Mouse (Mus musculus) midbrain, postnatal 0 days (tissue): Measurements from ENCODE around the gene Olfr1040. TPM values are rescaled to one million over a fixed set of nuclear protein-coding genes. Genes with fewer than 3 reads are reported as not detected.

ENCODE experiments used
- ATAC-seq: fragments of 200-750 bp; cut with Nextera tagmentation; 2 replicates; pipeline ENCODE4 v1.8.0; 2017; ENCODE audit warnings: moderate number of reproducible peaks, mild to moderate bottlenecking, moderate TSS enrichment, moderate library complexity; ENCODE audit not compliant: low FRiP score
- DNase-seq: peaks from one replicate; pipeline ENCODE4 v3.0.0-alpha.2; 2015; ENCODE audit warnings: low spot score
- H3K27ac ChIP-seq: fragments of 300-500 bp; sonication (generic); 2 replicates; pipeline ENCODE4 v1.5.1; 2014; ENCODE audit warnings: low read depth, mild to moderate bottlenecking, low read length, mixed read lengths
- H3K27me3 ChIP-seq: fragments of 300-500 bp; sonication (generic); 2 replicates; pipeline ENCODE4 v1.6.1; 2014; ENCODE audit warnings: low read length, control low read depth, mixed read lengths; ENCODE audit not compliant: insufficient read depth
- H3K36me3 ChIP-seq: fragments of 300-500 bp; sonication (generic); 2 replicates; pipeline ENCODE4 v1.6.1; 2014; ENCODE audit warnings: low read length, control low read depth, mixed read lengths; ENCODE audit not compliant: insufficient read depth
- H3K4me1 ChIP-seq: fragments of 300-500 bp; sonication (generic); 2 replicates; pipeline ENCODE4 v1.6.1; 2014; ENCODE audit warnings: mild to moderate bottlenecking, control low read depth, antibody characterized with exemption, low read length, mixed read lengths; ENCODE audit not compliant: insufficient read depth
- H3K4me2 ChIP-seq: fragments of 300-500 bp; sonication (generic); 2 replicates; pipeline ENCODE4 v1.6.1; 2014; ENCODE audit warnings: low read depth, mild to moderate bottlenecking, low read length, mixed read lengths; ENCODE audit not compliant: poor library complexity, severe bottlenecking
- H3K4me3 ChIP-seq: fragments of 300-500 bp; sonication (generic); 2 replicates; pipeline ENCODE4 v1.5.1; 2014; ENCODE audit warnings: low read depth, mild to moderate bottlenecking, low read length, moderate library complexity
- H3K9ac ChIP-seq: fragments of 300-500 bp; sonication (generic); replicated peaks from 2 replicates; pipeline ENCODE4 v1.6.1; 2014; ENCODE audit warnings: mild to moderate bottlenecking, low read length, moderate library complexity, mixed read lengths; ENCODE audit not compliant: poor library complexity, severe bottlenecking
- H3K9me3 ChIP-seq: fragments of 300-500 bp; sonication (generic); 2 replicates; pipeline ENCODE4 v1.6.1; 2016; ENCODE audit warnings: low read length, control low read depth
- CTCF ChIP-seq: IDR thresholded peaks from 2 replicates; pipeline ENCODE4 v1.5.1; 2016; ENCODE audit warnings: antibody characterized with exemption, mild to moderate bottlenecking
- whole genome bisulfite sequencing: fragments of 180-500 bp; shearing (Covaris S2); extraction: QIAGEN DNeasy Blood & Tissue Kit; methylation state at CpG from one replicate; pipeline ENCODE4 v1.1.7; 2014; 5-methylcytosine and 5-hydroxymethylcytosine counted together
- polyA plus RNA-seq: library from polyadenylated mRNA; unstranded; fragments of >200 nt; fragmentation: Nextera tagmentation; extraction: Ambion mirVana; gene quantifications from 2 replicates; pipeline ENCODE4 v1.2.1, GENCODE M21; 2015
- total RNA-seq: library from RNA; depleted of rRNA; stranded (reverse); fragments of >200 nt; gene quantifications from 2 replicates; pipeline ENCODE4 v1.2.3, GENCODE M21; 2014; rRNA removed

The Olfr1040 gene
- total and polyA plus RNA-seq, 2 experiments from 2014 or later, result not detected

- no peaks in the 10 kb centered on the region for H3K27me3 ChIP-seq
- no peak within 1 kb of the TSS for H3K4me3 ChIP-seq
- WGBS, result 91% methylated on average over 2 of the region's 2 CpGs
- no peak for TF ChIP-seq CTCF
- no peaks in the 10 kb centered on the region for H3K9me3 ChIP-seq
- H3K4me2 ChIP-seq, result no peak within 1 kb of the TSS
- no peak within 1 kb of the TSS for H3K27ac ChIP-seq
- DNase-seq, result no peak
- no peak within 1 kb of the TSS for H3K9ac ChIP-seq
- no peaks in the 10 kb centered on the region for H3K4me1 ChIP-seq
- H3K36me3 ChIP-seq, result no peaks in the 10 kb centered on the region
- ATAC-seq, result no peak
These were observed 20.9 kb upstream of the Olfr1040 start, which contains the start of gene Olfr1043 for GRCm38 (mm10) chr2:86167422-86167821. Olfr1043 (minus strand) TSS chr2:86167522.

DNA sequence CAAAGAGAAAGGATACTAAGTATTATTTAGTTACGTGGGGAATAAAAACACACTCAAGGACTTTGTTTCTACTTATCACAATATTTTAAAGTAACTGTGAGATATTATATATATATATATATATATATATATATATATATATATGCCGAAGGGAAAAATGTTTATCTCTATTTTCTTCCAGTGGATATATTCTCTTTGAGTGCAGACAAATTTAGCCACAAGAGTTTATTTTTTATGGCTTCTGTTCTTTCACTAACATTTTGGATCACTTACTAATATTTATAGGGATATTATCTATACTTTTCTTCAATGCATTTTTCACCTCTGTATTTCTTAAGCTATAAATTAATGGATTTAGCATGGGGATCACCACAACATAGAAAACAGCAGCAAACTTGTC lies 15.2 kb upstream of the Olfr1040 start, which contains the start of gene Olfr1042:
Olfr1042 (minus strand) TSS at position 101 of the 400 bp plus-strand sequence.
- H3K4me3 ChIP-seq, result no peak within 1 kb of the TSS
- no peaks in the 10 kb centered on the region for H3K9me3 ChIP-seq
- no peaks in the 10 kb centered on the region for H3K36me3 ChIP-seq
- DNase-seq (no peak), ATAC-seq (no peak)
- TF ChIP-seq CTCF, result no peak
- no peaks in the 10 kb centered on the region for H3K27me3 ChIP-seq
- WGBS, result 92% methylated on average over 2 of the region's 2 CpGs
- H3K9ac ChIP-seq, result no peak within 1 kb of the TSS
- H3K4me2 ChIP-seq, result no peak within 1 kb of the TSS
- H3K4me1 ChIP-seq, result no peaks in the 10 kb centered on the region
- H3K27ac ChIP-seq, result no peak within 1 kb of the TSS

DNA sequence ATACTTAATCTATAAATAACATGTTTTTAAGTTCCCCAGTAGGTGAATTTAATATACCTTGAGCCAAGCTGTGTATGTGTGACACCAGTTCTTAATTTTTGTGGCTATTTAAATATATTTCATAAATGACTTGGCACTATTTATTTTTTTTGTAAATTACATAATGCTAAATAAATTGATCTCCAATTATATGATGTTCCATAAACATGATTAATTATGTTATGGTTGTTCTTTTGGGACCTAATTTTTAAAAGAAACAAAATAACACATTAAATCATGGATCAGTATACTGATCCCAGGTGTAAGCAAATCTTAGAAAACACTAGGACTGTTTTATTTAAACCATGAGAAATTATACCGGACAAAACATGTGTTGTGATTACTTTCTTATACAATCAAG lies 10.7 kb downstream of the Olfr1040 start, which contains the start of gene Olfr1039:
Olfr1039 (minus strand) TSS at position 101 of the 400 bp plus-strand sequence.
- Histone ChIP-seq H3K27me3 (no peaks in the 10 kb centered on the region), H3K4me1 (no peaks in the 10 kb centered on the region), H3K36me3 (no peaks in the 10 kb centered on the region), H3K4me2 (no peak within 1 kb of the TSS), H3K9ac (no peak within 1 kb of the TSS), H3K4me3 (no peak within 1 kb of the TSS), H3K27ac (no peak within 1 kb of the TSS), H3K9me3 (no peaks in the 10 kb centered on the region)
- TF ChIP-seq CTCF, result no peak
- DNase-seq (no peak), ATAC-seq (no peak)
- WGBS, result 97% methylated on average over 1 of the region's 1 CpGs

Other genes starting within 250 kb of the Olfr1040 start
- gene Olfr1024, start 241.7 kb downstream of the Olfr1040 start, total RNA-seq, result not detected in 2 replicates
- gene Olfr1024, start 241.7 kb downstream of the Olfr1040 start, polyA plus RNA-seq, result not detected in 2 replicates
- gene Olfr1025-ps1, start 231.5 kb downstream of the Olfr1040 start, total RNA-seq, result not detected in 2 replicates
- gene Olfr1025-ps1, start 231.5 kb downstream of the Olfr1040 start, polyA plus RNA-seq, result 0.11 TPM in 1 of 2 replicates, not detected in the other
- not detected in 2 replicates for gene Olfr1026, start 225.2 kb downstream of the Olfr1040 start, total RNA-seq
- gene Olfr1026, start 225.2 kb downstream of the Olfr1040 start, polyA plus RNA-seq, result not detected in 2 replicates
- not detected in 2 replicates for gene Olfr1028, start 196.3 kb downstream of the Olfr1040 start, total RNA-seq
- gene Olfr1028, start 196.3 kb downstream of the Olfr1040 start, polyA plus RNA-seq, result not detected in 2 replicates
- gene Olfr1029, start 172.8 kb downstream of the Olfr1040 start, total RNA-seq, result not detected in 2 replicates
- not detected in 2 replicates for gene Olfr1029, start 172.8 kb downstream of the Olfr1040 start, polyA plus RNA-seq
- not detected in 2 replicates for gene Olfr1030, start 167.5 kb downstream of the Olfr1040 start, total RNA-seq
- gene Olfr1030, start 167.5 kb downstream of the Olfr1040 start, polyA plus RNA-seq, result not detected in 2 replicates
- gene Olfr1031, start 156.4 kb downstream of the Olfr1040 start, total RNA-seq, result not detected in 2 replicates
- gene Olfr1031, start 156.4 kb downstream of the Olfr1040 start, polyA plus RNA-seq, result not detected in 2 replicates
- gene Olfr1032, start 141.2 kb downstream of the Olfr1040 start, total RNA-seq, result not detected in 2 replicates
- gene Olfr1032, start 141.2 kb downstream of the Olfr1040 start, polyA plus RNA-seq, result not detected in 2 replicates
- gene Olfr1033, start 126.1 kb downstream of the Olfr1040 start, total RNA-seq, result 0.11 and 0.24 TPM in 2 replicates
- not detected in 2 replicates for gene Olfr1033, start 126.1 kb downstream of the Olfr1040 start, polyA plus RNA-seq
- 0.19 TPM in 1 of 2 replicates, not detected in the other for gene Olfr1034, start 100.9 kb downstream of the Olfr1040 start, total RNA-seq
- gene Olfr1034, start 100.9 kb downstream of the Olfr1040 start, polyA plus RNA-seq, result not detected in 2 replicates
- not detected in 2 replicates for gene Olfr1036, start 72.7 kb downstream of the Olfr1040 start, total RNA-seq
- gene Olfr1036, start 72.7 kb downstream of the Olfr1040 start, polyA plus RNA-seq, result not detected in 2 replicates
- gene Olfr1037, start 59.3 kb downstream of the Olfr1040 start, total RNA-seq, result not detected in 2 replicates
- gene Olfr1037, start 59.3 kb downstream of the Olfr1040 start, polyA plus RNA-seq, result not detected in 2 replicates
- not detected in 2 replicates for gene Olfr1039, start 10.8 kb downstream of the Olfr1040 start, total RNA-seq
- gene Olfr1039, start 10.8 kb downstream of the Olfr1040 start, polyA plus RNA-seq, result not detected in 2 replicates
- gene Olfr1042, start 15.1 kb upstream of the Olfr1040 start, total RNA-seq, result not detected in 2 replicates
- gene Olfr1042, start 15.1 kb upstream of the Olfr1040 start, polyA plus RNA-seq, result not detected in 2 replicates
- gene Olfr1043, start 20.8 kb upstream of the Olfr1040 start, total RNA-seq, result not detected in 2 replicates
- not detected in 2 replicates for gene Olfr1043, start 20.8 kb upstream of the Olfr1040 start, polyA plus RNA-seq
- not detected in 2 replicates for gene Olfr1044, start 31.1 kb upstream of the Olfr1040 start, total RNA-seq
- not detected in 2 replicates for gene Olfr1044, start 31.1 kb upstream of the Olfr1040 start, polyA plus RNA-seq
- gene Olfr52, start 39.0 kb upstream of the Olfr1040 start, total RNA-seq, result not detected in 2 replicates
- gene Olfr52, start 39.0 kb upstream of the Olfr1040 start, polyA plus RNA-seq, result not detected in 2 replicates
- not detected in 2 replicates for gene Olfr1045, start 56.3 kb upstream of the Olfr1040 start, total RNA-seq
- not detected in 2 replicates for gene Olfr1045, start 56.3 kb upstream of the Olfr1040 start, polyA plus RNA-seq
- not detected in 2 replicates for gene Olfr1046, start 72.6 kb upstream of the Olfr1040 start, total RNA-seq
- not detected in 2 replicates for gene Olfr1046, start 72.6 kb upstream of the Olfr1040 start, polyA plus RNA-seq
- not detected in 2 replicates for gene Olfr1047, start 84.7 kb upstream of the Olfr1040 start, total RNA-seq
- not detected in 2 replicates for gene Olfr1047, start 84.7 kb upstream of the Olfr1040 start, polyA plus RNA-seq
- gene Olfr1048, start 93.6 kb upstream of the Olfr1040 start, total RNA-seq, result not detected in 2 replicates
- gene Olfr1048, start 93.6 kb upstream of the Olfr1040 start, polyA plus RNA-seq, result not detected in 2 replicates
- not detected in 2 replicates for gene Olfr1049, start 111.6 kb upstream of the Olfr1040 start, total RNA-seq
- not detected in 2 replicates for gene Olfr1049, start 111.6 kb upstream of the Olfr1040 start, polyA plus RNA-seq
- not detected in 2 replicates for gene Olfr1051, start 132.4 kb upstream of the Olfr1040 start, total RNA-seq
- gene Olfr1051, start 132.4 kb upstream of the Olfr1040 start, polyA plus RNA-seq, result not detected in 2 replicates
- not detected in 2 replicates for gene Olfr1052, start 145.7 kb upstream of the Olfr1040 start, total RNA-seq
- not detected in 2 replicates for gene Olfr1052, start 145.7 kb upstream of the Olfr1040 start, polyA plus RNA-seq
- gene Olfr1053, start 168.6 kb upstream of the Olfr1040 start, total RNA-seq, result not detected in 2 replicates
- not detected in 2 replicates for gene Olfr1053, start 168.6 kb upstream of the Olfr1040 start, polyA plus RNA-seq
- not detected in 2 replicates for gene Olfr1054, start 188.7 kb upstream of the Olfr1040 start, total RNA-seq
- gene Olfr1054, start 188.7 kb upstream of the Olfr1040 start, polyA plus RNA-seq, result not detected in 2 replicates
- gene Olfr1055, start 203.6 kb upstream of the Olfr1040 start, total RNA-seq, result not detected in 2 replicates
- gene Olfr1055, start 203.6 kb upstream of the Olfr1040 start, polyA plus RNA-seq, result not detected in 2 replicates
- not detected in 2 replicates for gene Olfr1056, start 215.7 kb upstream of the Olfr1040 start, total RNA-seq
- gene Olfr1056, start 215.7 kb upstream of the Olfr1040 start, polyA plus RNA-seq, result not detected in 2 replicates
- gene Olfr1057, start 231.7 kb upstream of the Olfr1040 start, total RNA-seq, result not detected in 2 replicates
- gene Olfr1057, start 231.7 kb upstream of the Olfr1040 start, polyA plus RNA-seq, result not detected in 2 replicates
- gene Olfr1058, start 241.8 kb upstream of the Olfr1040 start, total RNA-seq, result not detected in 2 replicates
- gene Olfr1058, start 241.8 kb upstream of the Olfr1040 start, polyA plus RNA-seq, result not detected in 2 replicates